Mouse (Mus musculus) retina, adult 2 months (tissue): ENCODE data around the gene Dtnbp1.

Experiments
- DNase-seq: peaks from one replicate; pipeline ENCODE4 v3.0.0-alpha.2; 2012; ENCODE audit warnings: low read depth, low spot score

Dtnbp1 gene

DNA sequence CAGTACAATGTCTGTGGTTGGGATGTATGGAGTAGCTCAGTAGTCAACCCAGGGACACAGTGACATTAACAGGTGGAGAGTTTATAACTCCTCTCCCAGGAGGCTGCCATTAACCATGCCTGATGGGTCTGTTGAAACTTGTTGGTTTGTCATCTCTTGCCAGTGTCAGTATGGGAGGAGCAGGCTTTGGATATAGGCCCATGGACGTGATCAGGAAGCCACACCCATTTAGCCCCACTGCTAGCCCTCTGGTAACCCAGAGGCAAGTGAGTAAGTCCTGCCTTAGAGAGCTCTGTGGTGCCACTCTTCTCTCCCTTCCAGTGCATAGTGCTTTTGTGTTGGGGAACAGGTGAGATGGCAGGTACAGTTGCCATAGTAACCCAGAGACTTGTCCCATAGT is 97.7 kb downstream of the Dtnbp1 start:
- DNase-seq: no peak

- no peak for DNase-seq
Observed at GRCm38 (mm10) chr13:44903416-44903815, 98.5 kb downstream of the Dtnbp1 start.

- DNase-seq: no peak
Observed at GRCm38 (mm10) chr13:44902299-44902698, 99.6 kb downstream of the Dtnbp1 start.

DNA sequence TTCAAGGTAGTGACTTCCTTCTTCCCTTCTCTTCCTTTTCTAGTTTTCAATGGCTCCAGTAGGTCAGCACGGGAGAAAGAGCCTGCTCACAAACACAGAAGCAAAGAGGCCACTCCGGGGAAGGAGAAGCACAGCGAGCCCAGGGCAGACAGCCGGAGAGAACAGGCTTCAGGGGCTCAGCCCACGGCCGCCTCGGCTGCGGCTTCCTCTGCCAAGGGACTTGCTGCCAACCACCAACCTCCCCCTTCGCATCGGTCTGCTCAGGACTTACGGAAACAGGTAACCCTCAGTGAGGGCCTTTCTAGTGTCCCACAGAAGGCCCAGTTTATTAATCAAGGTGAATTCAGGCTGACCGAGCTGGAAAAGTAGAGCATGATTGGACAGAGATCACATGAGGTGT is 105.7 kb downstream of the Dtnbp1 start:
- DNase-seq: no peak

- DNase-seq: peak; percentile 67
Observed at GRCm38 (mm10) chr13:44891813-44892730, 109.9 kb downstream of the Dtnbp1 start.

DNA sequence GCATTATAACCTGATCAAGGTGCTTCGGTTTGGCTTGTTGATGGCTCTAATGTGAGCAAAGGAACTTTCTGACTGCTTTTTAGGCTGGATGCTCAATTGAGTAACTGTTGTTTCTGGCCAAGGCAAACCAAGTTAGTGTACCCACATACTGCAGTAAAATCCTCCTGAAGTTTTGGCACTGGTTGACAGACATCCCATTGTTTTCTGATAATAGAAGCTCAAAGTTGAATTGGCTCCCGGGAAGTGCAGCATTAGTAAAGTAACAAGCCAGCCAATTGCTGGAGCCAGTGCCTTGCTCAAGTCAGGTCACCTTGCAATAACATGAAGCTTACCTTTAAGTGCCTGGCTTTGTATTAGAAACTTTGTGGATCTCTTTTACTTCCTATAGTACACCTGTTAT is 111.3 kb downstream of the Dtnbp1 start:
- DNase-seq: no peak

DNA sequence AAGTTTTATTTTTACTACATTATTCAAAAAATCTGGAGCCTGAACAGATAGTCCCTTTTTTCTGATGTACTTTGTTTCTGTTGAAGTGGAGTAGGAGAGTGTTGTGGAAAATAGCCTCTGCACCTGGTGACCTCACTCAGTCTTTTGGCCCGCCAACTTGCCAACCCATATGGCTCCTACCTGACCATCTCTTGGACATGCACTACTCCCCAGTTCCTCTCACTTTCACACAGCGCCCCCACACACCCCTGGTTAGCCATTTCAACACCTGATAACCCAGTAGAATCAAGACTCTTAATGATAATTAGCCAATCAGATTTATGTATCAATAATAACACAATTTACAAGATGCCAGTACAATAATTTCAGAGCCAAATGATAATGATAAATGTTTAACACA is 115.7 kb downstream of the Dtnbp1 start:
- DNase-seq: no peak

GRCm38 (mm10) chr13:44881001-44881400 is 120.9 kb downstream of the Dtnbp1 start:
- DNase-seq: no peak

- DNase-seq: no peak
Observed at GRCm38 (mm10) chr13:44876799-44877198, 125.1 kb downstream of the Dtnbp1 start.
